Mouse (Mus musculus) hindbrain, embryonic 10.5 days (tissue): Measurements from ENCODE around the gene Poll. TPM values are rescaled to one million over a fixed set of nuclear protein-coding genes. Genes with fewer than 3 reads are reported as not detected.

Source experiments
- DNase-seq: peaks from one replicate; pipeline ENCODE4 v3.0.0-alpha.2; 2017; ENCODE audit warnings: low spot score
- H3K27ac ChIP-seq: fragments of 300-500 bp; sonication (generic); 2 replicates; pipeline ENCODE4 v1.5.1; 2016; ENCODE audit warnings: mild to moderate bottlenecking, moderate library complexity
- H3K27me3 ChIP-seq: fragments of 300-500 bp; sonication (generic); 2 replicates; pipeline ENCODE4 v1.6.1; 2016; ENCODE audit warnings: mild to moderate bottlenecking; ENCODE audit not compliant: poor library complexity, insufficient read depth, severe bottlenecking
- H3K36me3 ChIP-seq: fragments of 300-500 bp; sonication (generic); 2 replicates; pipeline ENCODE4 v1.6.1; 2016; ENCODE audit warnings: mild to moderate bottlenecking, moderate library complexity
- H3K4me1 ChIP-seq: fragments of 300-500 bp; sonication (generic); replicated peaks from 2 replicates; pipeline ENCODE4 v1.6.1; 2016; ENCODE audit warnings: mild to moderate bottlenecking
- H3K4me3 ChIP-seq: fragments of 300-500 bp; sonication (generic); 2 replicates; pipeline ENCODE4 v1.5.1; 2016; ENCODE audit warnings: mild to moderate bottlenecking, moderate library complexity
- H3K9me3 ChIP-seq: fragments of 300-500 bp; sonication (generic); 2 replicates; pipeline ENCODE4 v1.6.1; 2016; ENCODE audit warnings: mild to moderate bottlenecking, moderate library complexity
- WGBS: fragments of 180-500 bp; shearing (Covaris S2); methylation state at CpG from one replicate; pipeline ENCODE4 v1.1.7; 2016; 5-methylcytosine and 5-hydroxymethylcytosine counted together
- polyA plus RNA-seq: library from polyadenylated mRNA; unstranded; fragments of >200 nt; fragmentation: Nextera tagmentation; extraction: Ambion mirVana; gene quantifications from 2 replicates; pipeline ENCODE4 v1.2.1, GENCODE M21; 2016

Gene Poll
- polyA plus RNA-seq, 1 experiment from 2014 or later, result 21.6 TPM

- Histone ChIP-seq H3K36me3 (no peaks in the 10 kb centered on the region), H3K9me3 (no peaks in the 10 kb centered on the region), H3K27me3 (peaks cover 86% of the 10 kb centered on the region), H3K27ac (no peak overlapping the region), H3K4me1 (peaks cover 22% of the 10 kb centered on the region), H3K4me3 (no peak overlapping the region)
- 85% methylated on average over 6 of the region's 6 CpGs for WGBS
- DNase-seq, result no peak
Observed at GRCm38 (mm10) chr19:45587509-45588292, 27.4 kb upstream of the Poll start.

GRCm38 (mm10) chr19:45586850-45587249, 26.5 kb upstream of the Poll start:
- Histone ChIP-seq H3K4me3 (no peak overlapping the region), H3K36me3 (no peaks in the 10 kb centered on the region), H3K27ac (no peak overlapping the region), H3K27me3 (peaks cover 86% of the 10 kb centered on the region), H3K4me1 (peaks cover 30% of the 10 kb centered on the region), H3K9me3 (no peaks in the 10 kb centered on the region)
- no peak for DNase-seq
- 63% methylated on average over 3 of the region's 3 CpGs for WGBS

- H3K4me1 ChIP-seq, result peaks cover 45% of the 10 kb centered on the region
- H3K27me3 ChIP-seq, result peaks cover 94% of the 10 kb centered on the region
- no peak for DNase-seq
- peaks cover 13% of the 10 kb centered on the region for H3K36me3 ChIP-seq
- no peak overlapping the region for H3K27ac ChIP-seq
- H3K4me3 ChIP-seq, result no peak overlapping the region
- whole genome bisulfite sequencing, result 83% methylated on average over 9 of the region's 9 CpGs
- peaks cover 3% of the 10 kb centered on the region; the same call in 1 of the 2 replicates for H3K9me3 ChIP-seq
Observed at GRCm38 (mm10) chr19:45584856-45585620, 24.7 kb upstream of the Poll start.

- WGBS, result 89% methylated on average over 6 of the region's 6 CpGs
- Histone ChIP-seq H3K27me3 (peaks cover 97% of the 10 kb centered on the region), H3K27ac (peak overlapping the region; percentile 75; the same call in 1 of the 2 replicates), H3K9me3 (peaks cover 3% of the 10 kb centered on the region; the same call in 1 of the 2 replicates), H3K36me3 (peaks cover 29% of the 10 kb centered on the region), H3K4me3 (no peak overlapping the region), H3K4me1 (peaks cover 57% of the 10 kb centered on the region)
- DNase-seq, result no peak
Observed at GRCm38 (mm10) chr19:45583136-45583535, 22.8 kb upstream of the Poll start.

- H3K27me3 ChIP-seq, result peaks cover 97% of the 10 kb centered on the region
Observed at GRCm38 (mm10) chr19:45582161-45582560, 21.8 kb upstream of the Poll start.

GRCm38 (mm10) chr19:45581257-45581656, 20.9 kb upstream of the Poll start:
- DNase-seq, result peak; percentile 60
- peaks cover 61% of the 10 kb centered on the region for H3K4me1 ChIP-seq
- peaks cover 48% of the 10 kb centered on the region for H3K36me3 ChIP-seq
- no peak overlapping the region for H3K4me3 ChIP-seq
- WGBS, result 71% methylated on average over 3 of the region's 3 CpGs
- peak overlapping the region; percentile 75; the same call in 1 of the 2 replicates for H3K27ac ChIP-seq
- H3K27me3 ChIP-seq, result peaks cover 97% of the 10 kb centered on the region
- H3K9me3 ChIP-seq, result peaks cover 3% of the 10 kb centered on the region; the same call in 1 of the 2 replicates

More at GRCm38 (mm10) chr19:45582161-45582560, 21.8 kb upstream of the Poll start:
- 8% methylated on average over 8 of the region's 8 CpGs for WGBS
- Histone ChIP-seq H3K4me3 (no peak overlapping the region), H3K9me3 (peaks cover 3% of the 10 kb centered on the region; the same call in 1 of the 2 replicates), H3K36me3 (peaks cover 39% of the 10 kb centered on the region), H3K27ac (peak overlapping the region; percentile 75), H3K4me1 (peaks cover 58% of the 10 kb centered on the region)
- peak; percentile 40 for DNase-seq

GRCm38 (mm10) chr19:45580235-45580634, 19.9 kb upstream of the Poll start:
- peaks cover 3% of the 10 kb centered on the region; the same call in 1 of the 2 replicates for H3K9me3 ChIP-seq
- H3K36me3 ChIP-seq, result peaks cover 52% of the 10 kb centered on the region
- peaks cover 68% of the 10 kb centered on the region for H3K4me1 ChIP-seq
- H3K27ac ChIP-seq, result peak overlapping the region; percentile 29; the same call in 1 of the 2 replicates
- DNase-seq, result no peak
- WGBS, result 51% methylated on average over 12 of the region's 12 CpGs
- H3K4me3 ChIP-seq, result peak overlapping the region; percentile 18; the same call in 1 of the 2 replicates
- peaks cover 97% of the 10 kb centered on the region for H3K27me3 ChIP-seq

- H3K4me1 ChIP-seq, result peaks cover 76% of the 10 kb centered on the region
- peaks cover 3% of the 10 kb centered on the region; the same call in 1 of the 2 replicates for H3K9me3 ChIP-seq
- H3K36me3 ChIP-seq, result peaks cover 59% of the 10 kb centered on the region
- peaks cover 97% of the 10 kb centered on the region for H3K27me3 ChIP-seq
- no peak overlapping the region for H3K4me3 ChIP-seq
- DNase-seq, result no peak
- H3K27ac ChIP-seq, result no peak overlapping the region
- WGBS, result 86% methylated on average over 7 of the region's 7 CpGs
Observed at GRCm38 (mm10) chr19:45579416-45579815, 19.1 kb upstream of the Poll start.

- Histone ChIP-seq H3K4me3 (no peak overlapping the region), H3K27me3 (peaks cover 97% of the 10 kb centered on the region), H3K36me3 (peaks cover 60% of the 10 kb centered on the region), H3K9me3 (peaks cover 3% of the 10 kb centered on the region; the same call in 1 of the 2 replicates), H3K4me1 (peaks cover 80% of the 10 kb centered on the region), H3K27ac (no peak overlapping the region)
- DNase-seq, result no peak
- WGBS, result 90% methylated on average over 12 of the region's 12 CpGs
Observed at GRCm38 (mm10) chr19:45578976-45579375, 18.6 kb upstream of the Poll start.

GRCm38 (mm10) chr19:45577141-45577750, 16.9 kb upstream of the Poll start:
- Histone ChIP-seq H3K27ac (no peak overlapping the region), H3K9me3 (peaks cover 3% of the 10 kb centered on the region; the same call in 1 of the 2 replicates), H3K4me1 (peaks cover 69% of the 10 kb centered on the region), H3K36me3 (peaks cover 71% of the 10 kb centered on the region), H3K4me3 (no peak overlapping the region), H3K27me3 (peaks cover 96% of the 10 kb centered on the region)
- DNase-seq, result no peak
- 83% methylated on average over 14 of the region's 14 CpGs for WGBS

- H3K4me1 ChIP-seq, result peaks cover 56% of the 10 kb centered on the region
- H3K9me3 ChIP-seq, result no peaks in the 10 kb centered on the region
- H3K27me3 ChIP-seq, result peaks cover 97% of the 10 kb centered on the region
- no peak overlapping the region for H3K4me3 ChIP-seq
- WGBS, result 7% methylated on average over 8 of the region's 8 CpGs
- peak; percentile 24 for DNase-seq
- H3K27ac ChIP-seq, result peak overlapping the region; percentile 6; the same call in 1 of the 2 replicates
- H3K36me3 ChIP-seq, result peaks cover 71% of the 10 kb centered on the region
Observed at GRCm38 (mm10) chr19:45575632-45576001, 15.3 kb upstream of the Poll start.

GRCm38 (mm10) chr19:45574941-45575631, 14.8 kb upstream of the Poll start:
- Histone ChIP-seq H3K4me3 (no peak overlapping the region), H3K27ac (peak overlapping the region; percentile 6; the same call in 1 of the 2 replicates), H3K36me3 (peaks cover 66% of the 10 kb centered on the region), H3K27me3 (peaks cover 96% of the 10 kb centered on the region), H3K4me1 (peaks cover 50% of the 10 kb centered on the region), H3K9me3 (no peaks in the 10 kb centered on the region)
- WGBS, result 55% methylated on average over 19 of the region's 19 CpGs
- no peak for DNase-seq
